Mouse (Mus musculus) left cerebral cortex, postnatal 10 days (tissue): ENCODE data around the gene Prtg. TPM values are rescaled to one million over a fixed set of nuclear protein-coding genes. Genes with fewer than 3 reads are reported as not detected.
A peak's percentile ranks its signal among the peaks of the same experiment; 100 is the strongest.

Experiments
- DNase-seq, 2 experiments: peaks; one replicate each; pipeline ENCODE4 v3.0.0; 2021 to 2022; ENCODE audit warnings: low spot score in 2 of 2, mixed read lengths in 1 of 2; ENCODE audit errors: extremely low spot score in 1 of 2
- intact Hi-C: fragments of 180-260 bp; cut with DNase I; formaldehyde crosslinking; loops from one replicate; pipeline ENCODE4 v1.15.1; 2025
- total RNA-seq, 2 experiments: library from RNA; stranded (reverse); gene quantifications; 2 replicates each; pipeline ENCODE4 v1.2.3; 2021

Gene Prtg
- total RNA-seq, 2 experiments from 2014 or later, result 0.63 to 0.66 TPM

DNA sequence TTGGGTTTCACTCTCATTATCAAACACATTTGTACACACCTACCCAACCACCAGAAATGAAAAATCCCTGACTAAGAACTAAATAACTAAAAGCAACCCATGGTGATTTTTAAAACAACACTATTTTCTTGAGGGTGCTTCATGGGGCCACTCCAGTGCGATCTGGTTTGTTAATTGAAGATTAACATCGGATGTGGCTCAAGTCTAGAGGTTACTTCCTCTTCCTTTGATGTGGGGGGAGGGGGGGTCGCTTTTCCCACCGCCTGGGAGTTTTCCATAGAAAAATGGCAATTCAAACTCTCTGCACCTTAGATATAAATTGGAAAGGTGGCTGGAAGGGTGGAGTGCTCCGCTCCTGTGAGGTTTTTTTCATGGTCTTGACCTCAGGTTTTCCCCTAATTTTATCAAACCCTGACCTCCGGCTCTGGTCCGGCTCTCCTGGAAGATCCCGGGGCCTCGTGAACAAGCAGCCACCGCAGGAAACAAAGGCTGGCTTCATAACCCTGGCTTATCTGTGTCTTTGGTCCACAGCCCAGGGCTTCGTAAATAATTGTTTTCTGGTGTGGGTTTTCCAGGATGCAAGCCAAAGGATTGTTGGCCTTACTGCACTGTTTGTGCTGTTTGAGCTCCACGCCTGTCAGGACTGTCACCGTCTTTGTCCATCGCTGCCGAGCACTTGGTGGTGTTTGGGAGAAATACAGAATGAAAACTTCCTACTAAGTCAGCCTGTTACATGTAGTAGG lies 74.5 kb downstream of the Prtg start:
- intact Hi-C loops, result loop anchor here (5.0 kb wide), 2 partner anchors 74 to 114 kb away; partner anchors contain the start of gene Prtg
- no peak for DNase-seq

GRCm38 (mm10) chr9:72883940-72884339 lies 77.3 kb downstream of the Prtg start:
- intact Hi-C loops, result loop anchor here (5.0 kb wide), 2 partner anchors 77 to 117 kb away; partner anchors contain the start of gene Prtg
- peak in 1 of 2 experiments; percentile 49 for DNase-seq

- no peak for DNase-seq
- intact Hi-C loops, result loop anchor here (5.0 kb wide), 1 partner anchor 63 kb away; no protein-coding TSS in a partner anchor
These were observed 83.1 kb downstream of the Prtg start for GRCm38 (mm10) chr9:72889777-72890176.

- intact Hi-C loops, result loop anchor here (5.0 kb wide), 1 partner anchor 62 kb away; no protein-coding TSS in a partner anchor
- no peak for DNase-seq
These were observed 83.9 kb downstream of the Prtg start for GRCm38 (mm10) chr9:72890499-72891085.

- intact Hi-C loops, result loop anchor here (5.0 kb wide), 1 partner anchor 60 kb away; no protein-coding TSS in a partner anchor
- DNase-seq, result no peak
These were observed 86.1 kb downstream of the Prtg start for GRCm38 (mm10) chr9:72892761-72893160.

- intact Hi-C loops, result loop anchor here (5.0 kb wide), 1 partner anchor 57 kb away; no protein-coding TSS in a partner anchor
- DNase-seq, result no peak
These were observed 88.2 kb downstream of the Prtg start for GRCm38 (mm10) chr9:72894796-72895352.

DNA sequence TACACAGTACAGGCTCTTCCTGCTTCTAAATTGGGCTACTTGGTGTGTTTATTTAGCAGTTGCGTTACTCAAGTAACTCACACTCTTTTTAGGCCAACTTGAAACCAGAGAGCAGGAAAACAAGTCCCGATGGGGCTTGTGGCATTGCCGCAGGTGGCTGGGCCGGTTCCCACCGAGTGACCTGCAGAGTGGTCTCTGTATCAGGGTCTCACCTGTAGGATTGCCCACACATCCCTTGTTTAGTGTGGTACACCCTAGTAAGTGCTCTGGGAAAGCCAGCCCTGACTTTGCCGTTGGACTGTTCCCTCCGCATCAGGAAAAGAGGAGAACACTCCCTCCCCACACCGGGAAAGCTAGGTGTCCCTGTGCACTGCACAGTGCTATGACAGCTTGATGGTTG lies 95.4 kb downstream of the Prtg start:
- intact Hi-C loops, result no loop called here
- DNase-seq, result no peak

- no peak for DNase-seq
- intact Hi-C loops, result no loop called here
These were observed 95.9 kb downstream of the Prtg start for GRCm38 (mm10) chr9:72902611-72903010.

DNA sequence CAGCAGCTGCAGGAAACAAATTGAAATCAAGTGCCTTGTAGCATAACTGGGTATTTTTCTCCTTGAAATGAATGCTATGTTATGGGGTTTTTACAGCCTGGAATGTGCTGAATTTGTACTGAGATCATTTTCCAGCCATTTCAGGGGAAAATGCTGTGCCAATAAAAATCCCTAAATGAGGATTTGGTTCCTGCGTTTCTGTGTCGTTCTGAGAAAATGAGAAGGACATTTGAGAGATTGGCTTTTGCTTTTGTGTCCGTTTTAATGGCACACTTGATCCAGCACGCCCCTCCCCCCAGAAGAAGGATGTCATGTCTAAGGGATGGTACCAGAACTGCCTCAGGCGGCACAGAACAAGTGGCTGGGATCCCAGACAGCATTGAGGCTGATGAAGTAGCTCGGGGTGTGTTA lies 100.0 kb downstream of the Prtg start:
- DNase-seq, result no peak
- intact Hi-C loops, result no loop called here

- intact Hi-C loops, result no loop called here
- DNase-seq, result no peak
These were observed 104.7 kb downstream of the Prtg start for GRCm38 (mm10) chr9:72911381-72911780.

DNA sequence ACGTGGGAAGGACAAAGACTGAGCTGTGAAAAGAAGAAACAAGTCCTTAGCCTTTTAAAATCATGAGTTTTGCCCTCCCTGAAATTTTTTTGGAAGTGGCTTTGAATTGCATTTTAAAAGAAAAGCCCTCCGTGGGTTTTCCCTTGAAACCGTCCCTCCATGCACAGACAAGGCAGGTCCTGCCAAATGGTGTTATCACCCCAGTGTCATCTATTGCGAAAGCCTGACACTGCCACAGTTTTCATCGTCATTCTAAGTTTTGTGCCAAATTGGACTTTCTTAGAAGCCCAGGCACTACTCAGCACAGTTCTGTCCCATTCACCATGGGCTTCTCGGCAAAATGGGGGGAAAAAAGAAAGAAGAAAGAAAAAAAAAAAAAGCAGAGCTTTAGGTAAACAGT lies 106.9 kb downstream of the Prtg start:
- no peak for DNase-seq

GRCm38 (mm10) chr9:72915728-72916127 lies 109.1 kb downstream of the Prtg start:
- no peak for DNase-seq
- intact Hi-C loops, result no loop called here

More for the DNA sequence above, 106.9 kb downstream of the Prtg start:
- intact Hi-C loops, result no loop called here

DNA sequence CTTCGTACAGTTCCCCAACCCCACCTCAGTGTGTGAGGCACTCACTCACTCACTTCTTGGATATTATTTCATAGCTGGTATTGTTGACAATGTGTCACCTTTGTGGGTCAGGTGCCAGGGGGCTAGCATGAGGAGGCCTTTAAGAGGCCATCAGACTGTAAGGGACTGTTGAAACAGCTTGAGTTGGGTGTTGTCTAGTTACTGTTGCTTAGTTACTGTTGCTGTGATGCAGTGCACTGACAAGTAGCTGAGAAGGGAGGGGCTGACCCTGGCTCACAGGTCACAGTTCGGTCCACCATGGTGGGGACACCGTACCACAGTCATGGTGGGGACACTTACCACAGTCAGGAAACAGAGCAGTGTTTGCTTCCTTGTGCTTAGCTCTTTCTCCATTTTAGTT lies 116.4 kb downstream of the Prtg start:
- DNase-seq, result no peak
- intact Hi-C loops, result no loop called here

- peak; percentile 16 to 72 for DNase-seq
- intact Hi-C loops, result no loop called here
These were observed 118.6 kb downstream of the Prtg start, which contains the start of gene Pygo1 for GRCm38 (mm10) chr9:72925021-72925934. TSS of gene Pygo1 (plus strand) at chr9:72925645.

DNA sequence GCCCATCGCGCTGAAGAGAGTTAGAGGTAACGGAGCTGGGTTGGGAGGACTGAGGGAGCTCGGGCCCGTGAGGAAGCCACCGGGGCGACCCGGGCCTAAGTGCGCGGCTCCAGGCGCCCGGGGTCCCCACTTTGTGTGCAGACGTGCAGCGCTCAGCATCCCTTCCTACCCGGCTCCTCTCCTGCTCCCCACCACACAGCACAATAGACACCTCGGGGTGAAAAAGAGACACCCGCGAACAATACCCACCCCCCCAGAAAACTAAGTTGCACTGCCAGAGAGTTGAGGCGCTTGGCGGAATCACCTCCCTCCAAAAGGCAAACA lies 119.2 kb downstream of the Prtg start:
- no peak for DNase-seq
- intact Hi-C loops, result no loop called here

DNA sequence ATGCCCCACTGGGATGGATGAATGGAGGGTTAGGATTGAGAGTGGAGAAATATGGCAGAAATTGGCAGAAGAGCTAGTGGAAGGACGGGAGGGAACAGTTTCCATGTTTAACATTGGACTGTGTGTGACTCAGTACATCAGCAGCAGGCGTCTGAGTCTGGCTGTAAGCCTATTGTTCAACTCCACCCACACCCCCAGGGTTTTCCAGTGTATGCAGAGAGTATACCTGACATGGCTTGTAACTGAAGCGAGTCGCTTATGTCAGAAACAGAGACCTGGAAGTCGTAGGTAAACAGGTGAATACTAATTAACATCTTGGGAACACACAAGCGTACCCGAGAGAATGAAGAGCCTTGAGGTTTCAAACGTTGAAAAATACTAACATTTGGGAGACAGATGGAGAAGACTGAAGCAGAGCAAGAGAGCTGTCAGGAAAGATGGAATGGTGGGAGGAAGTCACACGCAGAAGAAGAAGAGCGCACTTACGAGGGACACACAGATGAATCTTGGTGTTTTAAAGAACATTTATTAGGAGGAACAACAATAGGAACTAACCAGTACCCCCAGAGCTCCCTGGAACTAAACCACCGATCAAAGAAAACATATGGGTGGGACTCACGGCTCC lies 124.6 kb downstream of the Prtg start:
- DNase-seq, result peak in 1 of 2 experiments; percentile 48
- intact Hi-C loops, result no loop called here

- no peak for DNase-seq
- intact Hi-C loops, result no loop called here
These were observed 128.6 kb downstream of the Prtg start for GRCm38 (mm10) chr9:72935309-72935708.

DNA sequence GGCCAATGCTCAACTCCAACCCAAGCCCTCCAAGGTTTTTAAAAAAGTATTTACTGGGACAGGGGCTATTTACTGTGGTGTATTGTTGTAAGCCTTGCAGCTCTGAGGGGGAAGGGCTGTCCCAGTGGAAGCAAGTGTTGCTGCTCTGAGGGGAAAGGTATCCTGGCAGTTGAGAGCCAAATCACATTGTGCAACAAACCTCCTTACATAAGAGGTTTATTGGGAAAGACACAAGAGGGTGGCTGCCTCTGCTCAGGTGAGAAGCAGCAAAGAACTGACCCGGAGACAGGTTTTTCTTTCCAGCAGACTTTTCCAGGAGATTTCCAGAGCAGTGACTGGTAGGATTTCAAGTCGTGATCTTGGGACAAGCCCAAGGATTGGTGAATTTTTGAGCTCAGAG lies 129.6 kb downstream of the Prtg start:
- intact Hi-C loops, result no loop called here
- DNase-seq, result no peak
